Mouse (Mus musculus): ENCODE measurements at regions not wholly inside any gene's neighbourhood (a gene's known extent, or its start where the extent isn't known, plus 50 kb on each side); places are given as distances from the start of the nearest gene placed in this dataset.

GRCm38 (mm10) chr9:116327080-116327479, 151.9 kb upstream of the Tgfbr2 start:
- no peak for DNase-seq

- DNase-seq: no peak
Observed at GRCm38 (mm10) chr9:116324971-116325370, 149.8 kb upstream of the Tgfbr2 start.

GRCm38 (mm10) chr9:116323871-116324721, 148.9 kb upstream of the Tgfbr2 start:
- peak; percentile 21 to 38 for DNase-seq

GRCm38 (mm10) chr9:116321908-116322307, 146.7 kb upstream of the Tgfbr2 start:
- DNase-seq: no peak

- DNase-seq: no peak
Observed at GRCm38 (mm10) chr9:116319421-116319820, 144.3 kb upstream of the Tgfbr2 start.

- DNase-seq: no peak
Observed at GRCm38 (mm10) chr9:116316582-116317095, 141.5 kb upstream of the Tgfbr2 start.

GRCm38 (mm10) chr9:116314803-116315202, 139.6 kb upstream of the Tgfbr2 start:
- no peak for DNase-seq

- DNase-seq: no peak
Observed at GRCm38 (mm10) chr9:116313932-116314790, 139.0 kb upstream of the Tgfbr2 start.

- DNase-seq: no peak
Observed at GRCm38 (mm10) chr9:116311364-116311763, 136.2 kb upstream of the Tgfbr2 start.

- no peak for DNase-seq
Observed at GRCm38 (mm10) chr9:116301602-116302001, 126.4 kb upstream of the Tgfbr2 start.

GRCm38 (mm10) chr9:116298791-116299190, 123.6 kb upstream of the Tgfbr2 start:
- DNase-seq: no peak

GRCm38 (mm10) chr9:116296349-116296748, 121.2 kb upstream of the Tgfbr2 start:
- no peak for DNase-seq

- DNase-seq: peak; percentile 16 to 28
Observed at GRCm38 (mm10) chr9:116294073-116294472, 118.9 kb upstream of the Tgfbr2 start.

GRCm38 (mm10) chr9:116293110-116293509, 118.0 kb upstream of the Tgfbr2 start:
- no peak for DNase-seq

- DNase-seq: no peak
Observed at GRCm38 (mm10) chr9:116291624-116292023, 116.5 kb upstream of the Tgfbr2 start.

- DNase-seq: no peak
Observed at GRCm38 (mm10) chr9:116290896-116291295, 115.7 kb upstream of the Tgfbr2 start.

- DNase-seq: no peak
Observed at GRCm38 (mm10) chr9:116285691-116286431, 110.7 kb upstream of the Tgfbr2 start.

GRCm38 (mm10) chr9:116283790-116284526, 108.8 kb upstream of the Tgfbr2 start:
- no peak for DNase-seq

GRCm38 (mm10) chr9:116281654-116282053, 106.5 kb upstream of the Tgfbr2 start:
- no peak for DNase-seq

GRCm38 (mm10) chr9:116280146-116280545, 105.0 kb upstream of the Tgfbr2 start:
- DNase-seq: no peak

GRCm38 (mm10) chr9:116278862-116279261, 103.7 kb upstream of the Tgfbr2 start:
- DNase-seq: no peak

GRCm38 (mm10) chr9:116277736-116278135, 102.6 kb upstream of the Tgfbr2 start:
- DNase-seq: no peak
